Mouse (Mus musculus) left cerebral cortex, postnatal 25 days (tissue): ENCODE results near the gene Actr8. TPM values are rescaled to one million over a fixed set of nuclear protein-coding genes. Genes with fewer than 3 reads are reported as not detected.

ENCODE experiments used
- DNase-seq, 2 experiments: peaks; one replicate each; pipeline ENCODE4 v3.0.0; 2022; ENCODE audit warnings: low spot score in 2 of 2, mixed read lengths in 1 of 2
- intact Hi-C: fragments of 180-260 bp; cut with DNase I; formaldehyde crosslinking; loops from one replicate; pipeline ENCODE4 v1.15.1; 2025
- total RNA-seq, 2 experiments: library from RNA; stranded (reverse); gene quantifications; 2 replicates each; pipeline ENCODE4 v1.2.3; 2021

The Actr8 gene
- total RNA-seq = 10 to 100 TPM; 71.0 to 81.6 TPM

DNA sequence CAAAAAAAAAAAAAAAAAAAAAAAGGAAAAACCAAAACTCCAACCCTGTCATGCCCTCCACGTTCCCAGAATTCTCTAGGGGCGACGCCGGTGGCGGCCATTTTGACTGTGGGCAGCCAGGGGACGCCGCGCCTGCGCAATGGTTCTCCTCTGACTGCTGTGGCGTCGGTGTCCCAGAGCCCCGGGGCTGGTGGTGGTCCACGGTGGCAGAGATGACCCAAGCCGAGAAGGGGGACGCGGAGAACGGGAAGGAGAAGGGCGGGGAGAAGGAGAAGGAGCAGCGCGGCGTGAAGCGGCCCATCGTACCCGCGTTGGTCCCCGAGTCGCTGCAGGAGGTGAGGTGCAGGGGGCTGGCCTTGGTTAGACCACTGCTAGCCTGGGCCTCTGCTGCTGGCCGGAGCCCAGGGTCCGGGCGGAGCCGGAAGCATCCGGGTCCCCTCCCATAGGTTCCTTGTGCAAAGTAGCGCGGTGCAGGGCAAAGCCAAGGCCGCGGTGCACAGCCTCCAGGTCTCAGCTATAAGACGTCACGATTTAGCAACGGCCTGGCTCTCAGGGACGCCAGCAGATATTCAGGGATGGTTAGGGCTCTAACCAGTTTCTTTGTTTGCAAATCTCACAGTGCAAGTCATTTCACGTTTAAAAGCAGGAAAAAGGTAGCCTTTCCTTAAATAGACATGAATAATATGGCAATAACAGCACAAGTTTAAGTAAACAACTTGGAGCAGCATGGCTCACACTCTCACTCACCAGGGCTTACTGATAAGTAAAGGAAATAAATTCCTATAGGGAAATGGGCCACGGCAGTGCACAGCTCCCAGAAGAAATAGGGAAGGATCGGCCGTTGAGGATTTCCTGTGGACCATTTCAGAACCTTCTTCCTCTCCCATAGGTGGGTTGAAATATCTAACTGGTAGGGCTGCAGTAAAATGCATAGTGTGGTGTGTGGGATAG, at the start of gene Actr8:
Actr8 (plus strand) TSS at position 84 of the 951 bp plus-strand sequence.
- DNase-seq = peak; percentile 91 to 93
- intact Hi-C loops = no loop called here

DNA sequence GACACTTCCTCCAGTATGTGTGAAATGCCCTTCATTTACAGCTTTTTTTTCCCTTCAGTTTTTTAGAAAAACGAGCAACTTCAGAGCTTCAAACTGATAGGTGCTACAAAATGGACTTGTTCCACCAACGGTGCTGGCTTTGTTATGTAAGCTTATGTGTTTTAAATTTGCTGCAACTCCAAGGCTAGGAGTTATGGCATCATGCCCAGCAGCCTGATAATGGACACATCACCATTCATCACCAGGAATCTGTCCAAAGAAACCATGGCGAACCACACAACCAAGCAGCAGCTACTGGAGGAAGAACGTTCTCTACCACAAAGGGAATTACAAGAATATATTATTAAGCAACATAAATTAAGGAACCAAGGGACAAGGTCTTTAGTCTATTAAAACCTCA, 49.2 kb upstream of the Actr8 start:
- peak in 1 of 2 experiments; percentile 17 for DNase-seq
- intact Hi-C loops = no loop called here

DNA sequence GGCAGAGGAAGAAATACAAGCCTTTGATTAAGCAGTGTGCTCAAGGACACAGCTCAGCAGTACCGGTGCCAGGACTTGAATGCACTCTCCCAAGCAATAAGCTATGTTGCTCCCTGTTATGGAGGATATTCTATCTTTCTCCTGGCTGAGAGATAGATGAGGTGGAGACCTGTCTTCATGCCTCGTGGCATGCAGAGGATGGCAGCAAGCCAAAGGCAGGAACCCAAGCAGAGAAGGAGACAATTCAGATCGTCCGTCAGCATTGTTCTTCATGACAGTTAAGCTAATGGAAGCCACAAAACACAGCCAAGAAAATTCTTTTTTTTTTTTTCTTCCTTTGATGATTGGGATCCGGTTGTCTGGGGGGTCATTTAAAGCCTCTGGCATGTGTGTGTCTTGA, 42.6 kb upstream of the Actr8 start:
- intact Hi-C loops = loop anchor here (5.0 kb wide), 1 partner anchor 53 kb away; no protein-coding TSS in a partner anchor
- DNase-seq = no peak

DNA sequence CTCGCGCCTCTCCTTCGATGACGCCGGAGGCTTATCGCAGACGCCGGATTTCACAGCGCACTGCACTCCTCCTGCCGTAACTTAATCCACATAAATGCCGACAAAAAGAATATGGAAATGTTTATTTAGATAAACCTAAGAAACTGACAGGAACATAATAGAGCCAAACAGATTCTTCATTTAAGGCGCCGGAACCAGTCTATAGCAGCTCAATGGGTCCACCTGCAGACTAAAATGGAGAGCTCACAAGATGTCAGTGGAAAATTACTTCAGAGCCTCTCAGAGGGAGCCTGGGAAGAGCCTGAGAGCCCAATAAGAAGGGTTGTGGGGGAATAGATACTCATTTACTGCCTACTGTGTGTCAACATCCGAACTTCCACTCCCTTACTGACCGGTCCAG, 40.7 kb upstream of the Actr8 start:
- DNase-seq = peak; percentile 52 to 82
- intact Hi-C loops = loop anchor here (2.0 to 5.0 kb wide), 3 partner anchors 55 to 215 kb away; no protein-coding TSS in a partner anchor

DNA sequence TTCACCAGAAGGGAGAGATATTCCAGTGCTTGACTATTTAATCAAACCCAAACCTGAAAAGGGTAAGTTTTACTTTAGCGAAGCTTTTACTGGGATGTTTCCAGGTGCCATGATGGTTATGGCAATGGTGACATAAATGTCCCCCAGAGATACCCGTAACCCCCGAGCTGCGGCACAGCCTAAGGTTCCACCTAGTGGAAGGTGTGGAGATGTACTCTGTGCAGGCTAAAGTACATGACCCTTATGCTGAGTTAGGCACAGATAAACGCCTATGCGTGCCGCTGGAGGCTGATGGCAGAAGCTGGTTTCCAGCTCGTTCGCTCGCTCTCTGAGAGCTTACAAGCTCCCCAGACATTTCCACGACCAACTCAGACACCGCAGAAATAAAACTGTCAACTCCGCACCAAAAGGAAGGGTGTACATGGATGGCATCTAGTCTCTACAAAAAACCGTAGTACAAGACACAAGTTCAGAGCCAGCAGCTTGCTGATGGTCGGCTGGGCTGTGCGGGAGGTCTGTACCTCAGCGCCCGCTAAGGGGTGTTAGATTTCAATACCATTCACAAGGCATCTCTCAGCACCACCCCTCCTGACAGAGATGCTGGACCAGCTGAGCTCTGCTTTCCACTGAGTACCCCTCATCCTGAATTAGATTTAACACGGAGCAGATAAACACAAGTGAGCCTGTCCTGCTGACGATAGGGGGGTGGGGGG, 38.4 kb upstream of the Actr8 start:
- intact Hi-C loops = loop anchor here (5.0 to 10.0 kb wide), 4 partner anchors 57 to 497 kb away; no protein-coding TSS in a partner anchor

DNA sequence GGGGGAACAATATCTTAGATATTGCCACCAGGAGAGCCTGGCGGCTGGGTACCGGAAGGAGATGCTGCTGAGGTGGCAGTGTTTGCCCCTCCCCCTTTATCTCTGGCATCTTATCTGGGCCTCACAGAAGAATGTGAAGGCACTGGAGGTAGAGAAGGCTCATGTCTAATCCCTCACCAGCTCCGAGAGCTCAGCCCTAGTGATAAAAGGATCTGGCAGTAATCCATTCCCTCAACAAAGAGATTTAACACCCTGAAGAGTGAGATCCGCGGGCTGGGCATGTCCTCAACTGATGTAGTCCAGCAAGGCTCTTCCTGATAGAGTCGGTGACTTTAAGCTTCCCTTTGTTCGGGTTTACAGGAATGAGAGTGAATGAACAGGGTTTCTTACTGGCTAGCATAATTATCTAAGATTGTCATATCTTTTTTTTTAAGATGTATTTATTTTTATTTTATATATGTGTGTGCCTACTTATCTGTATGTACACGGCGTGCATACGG, 37.8 kb upstream of the Actr8 start:
- DNase-seq = no peak
- intact Hi-C loops = loop anchor here (5.0 to 10.0 kb wide), 3 partner anchors 293 to 498 kb away; no protein-coding TSS in a partner anchor

More for the DNA sequence above, 38.4 kb upstream of the Actr8 start:
- no peak for DNase-seq

DNA sequence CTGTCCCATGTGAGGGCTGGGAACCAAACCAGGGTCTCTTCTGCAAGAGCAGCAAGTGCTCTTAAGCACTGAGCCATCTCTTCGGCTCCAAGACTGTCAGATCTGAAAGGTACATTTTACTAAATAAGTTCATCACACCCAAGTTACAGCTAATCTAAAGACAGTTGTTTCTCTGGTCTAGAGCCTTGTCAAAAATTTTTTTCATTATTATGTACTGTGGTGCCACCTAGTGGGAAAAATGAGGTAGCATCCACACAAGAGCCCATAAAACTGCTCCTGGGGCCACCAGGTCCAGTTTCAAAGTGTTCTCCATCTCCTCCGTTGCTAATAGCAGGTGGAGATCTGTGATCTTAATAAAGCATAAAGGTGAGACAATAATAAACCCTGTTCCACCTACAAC, 37.3 kb upstream of the Actr8 start:
- DNase-seq = peak; percentile 65 to 74
- intact Hi-C loops = loop anchor here (5.0 to 10.0 kb wide), 3 partner anchors 294 to 499 kb away; no protein-coding TSS in a partner anchor

DNA sequence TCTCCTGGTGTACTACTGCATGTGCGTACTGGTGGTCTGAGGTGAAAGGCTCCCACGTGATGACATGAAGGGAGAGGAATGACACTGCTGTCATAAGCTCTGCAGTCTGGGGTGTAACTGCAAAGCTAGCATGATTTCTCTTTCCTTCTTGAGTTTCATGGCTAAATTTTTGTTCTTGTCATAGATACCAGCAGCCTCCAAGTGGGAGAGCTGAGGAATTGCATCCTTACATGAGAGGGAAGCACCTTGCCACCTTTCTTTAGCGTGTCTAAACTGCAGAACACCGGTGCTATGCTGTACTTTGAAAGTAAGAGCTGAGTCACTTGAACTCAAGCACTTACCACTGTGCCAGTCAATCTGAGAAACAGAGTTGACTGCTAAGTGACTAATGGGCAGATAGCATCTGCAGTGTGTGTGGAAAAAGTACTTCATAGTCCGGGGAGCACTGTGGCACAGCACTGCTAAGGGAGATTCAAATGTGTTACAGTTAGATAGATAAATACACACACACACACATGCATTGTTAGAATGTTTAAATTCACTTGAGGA, 31.3 kb upstream of the Actr8 start:
- intact Hi-C loops = loop anchor here (10.0 kb wide), 1 partner anchor 392 kb away; no protein-coding TSS in a partner anchor
- DNase-seq = no peak

DNA sequence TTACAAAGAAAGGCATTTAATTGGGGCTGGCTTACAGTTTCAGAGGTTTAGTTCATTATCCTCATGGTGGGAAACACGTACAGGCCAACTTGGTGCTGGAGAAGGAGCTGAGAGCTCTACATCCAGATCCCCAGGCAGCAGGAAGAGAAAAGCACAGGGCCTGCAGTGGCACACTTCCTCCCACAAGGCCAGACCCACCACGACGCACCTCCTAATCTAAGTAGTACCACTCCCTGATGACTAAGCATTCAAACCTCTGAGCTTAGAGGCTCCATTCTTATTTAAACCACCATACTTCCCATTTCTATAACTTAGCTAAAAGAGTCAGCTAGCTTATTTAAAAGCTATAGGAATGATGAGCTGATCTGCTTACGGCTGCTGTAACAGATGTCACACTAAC, 27.3 kb upstream of the Actr8 start:
- DNase-seq = no peak
- intact Hi-C loops = no loop called here

DNA sequence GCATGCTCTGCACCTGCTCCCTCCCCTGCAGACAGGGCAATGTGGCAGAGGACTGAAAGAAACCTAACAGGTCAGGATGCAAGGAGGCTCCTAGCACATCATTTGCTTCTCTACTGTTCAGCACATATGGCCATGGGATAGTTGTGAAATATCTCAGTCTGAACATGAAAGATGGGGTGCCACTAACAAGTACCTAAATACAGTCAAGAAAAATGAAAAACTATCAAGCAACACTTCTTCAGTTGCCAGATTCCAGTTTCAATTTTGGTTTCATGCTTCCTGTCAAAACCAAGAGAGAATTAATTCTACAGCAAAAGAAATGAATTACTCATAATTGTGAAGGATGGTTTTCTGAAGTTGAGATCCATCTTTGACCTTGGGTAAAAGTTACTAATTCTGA, 20.7 kb upstream of the Actr8 start:
- intact Hi-C loops = no loop called here
- peak in 1 of 2 experiments; percentile 64 for DNase-seq

DNA sequence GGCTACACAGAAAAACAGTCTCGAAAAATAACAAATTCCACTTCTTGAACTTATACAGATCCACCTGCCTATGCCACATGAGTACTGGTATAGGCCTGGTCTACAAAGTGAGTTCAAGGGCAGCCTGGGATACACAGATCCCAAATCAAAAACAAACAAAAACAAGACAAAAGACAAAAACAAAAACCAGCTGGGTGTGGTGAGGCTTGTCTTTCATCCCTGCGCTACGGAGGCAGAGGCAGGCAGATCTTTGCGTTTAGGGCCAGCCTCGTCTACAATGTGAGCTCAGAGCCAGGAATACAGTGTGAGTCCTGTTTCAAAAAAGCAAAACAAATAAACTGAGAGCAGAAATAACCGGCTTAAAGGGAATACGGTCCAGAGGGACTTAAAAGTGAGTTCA, 10.5 kb upstream of the Actr8 start:
- no peak for DNase-seq
- intact Hi-C loops = no loop called here

DNA sequence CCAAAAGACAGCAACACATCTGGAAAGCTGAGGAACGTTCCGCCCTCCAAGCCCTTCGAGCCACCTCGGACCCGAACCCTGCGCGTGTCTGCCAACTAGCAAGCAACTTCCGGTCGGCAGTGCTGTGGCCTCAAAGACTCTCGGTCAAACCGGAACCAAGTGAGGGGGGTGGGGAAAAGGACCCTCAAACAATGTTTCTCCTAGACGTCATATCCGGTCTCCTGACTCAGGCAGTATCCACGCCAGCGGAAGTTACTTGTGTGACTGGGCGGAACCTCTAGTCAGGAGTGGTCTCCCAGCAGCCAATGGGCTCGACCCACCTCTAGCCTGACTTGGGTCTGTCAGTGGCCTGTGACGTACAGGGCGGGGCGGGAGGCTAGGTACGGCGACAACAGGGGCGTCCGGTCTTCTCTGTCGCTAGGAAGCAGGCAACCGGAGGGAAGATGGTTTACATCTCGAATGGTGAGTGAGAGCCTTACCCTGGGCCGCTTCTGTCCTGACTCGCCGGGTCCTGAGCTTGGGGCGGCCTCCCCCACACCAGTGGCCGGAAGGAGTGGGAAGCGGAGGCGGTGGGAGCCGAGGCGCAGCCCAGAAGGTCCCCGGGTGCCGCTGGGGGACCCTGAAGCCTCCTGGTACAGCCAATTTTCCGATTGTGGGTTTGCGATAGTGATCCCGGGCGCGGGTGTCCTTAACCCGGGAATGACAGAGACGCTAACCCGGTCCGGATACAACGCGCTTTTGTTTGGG, 9.9 kb upstream of the Actr8 start, which contains the start of gene Selenok:
Selenok (plus strand) TSS at position 234 of the 747 bp plus-strand sequence.
- intact Hi-C loops = no loop called here

DNA sequence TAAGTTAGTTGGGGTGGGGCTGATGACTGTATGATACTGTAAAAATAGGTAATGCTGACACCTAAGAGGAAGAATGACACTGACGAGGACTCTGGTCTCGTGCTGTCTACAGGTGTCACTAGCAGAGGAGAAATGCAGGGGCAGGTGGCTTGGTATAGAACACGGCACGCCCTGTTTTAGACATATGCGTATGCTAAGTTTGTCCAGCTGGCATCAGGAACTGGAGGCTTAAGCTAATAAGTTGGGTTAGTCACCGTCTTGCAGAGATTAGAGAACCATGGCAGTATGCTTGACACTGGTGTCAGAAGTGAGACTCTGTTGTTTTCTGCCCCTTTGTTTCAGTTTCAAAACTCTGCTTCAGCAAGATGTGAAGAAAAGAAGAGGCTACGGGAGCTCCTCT, 6.7 kb upstream of the Actr8 start:
- no peak for DNase-seq
- intact Hi-C loops = no loop called here

More for the DNA sequence above, 9.9 kb upstream of the Actr8 start, which contains the start of gene Selenok:
- DNase-seq = peak; percentile 96 to 100

DNA sequence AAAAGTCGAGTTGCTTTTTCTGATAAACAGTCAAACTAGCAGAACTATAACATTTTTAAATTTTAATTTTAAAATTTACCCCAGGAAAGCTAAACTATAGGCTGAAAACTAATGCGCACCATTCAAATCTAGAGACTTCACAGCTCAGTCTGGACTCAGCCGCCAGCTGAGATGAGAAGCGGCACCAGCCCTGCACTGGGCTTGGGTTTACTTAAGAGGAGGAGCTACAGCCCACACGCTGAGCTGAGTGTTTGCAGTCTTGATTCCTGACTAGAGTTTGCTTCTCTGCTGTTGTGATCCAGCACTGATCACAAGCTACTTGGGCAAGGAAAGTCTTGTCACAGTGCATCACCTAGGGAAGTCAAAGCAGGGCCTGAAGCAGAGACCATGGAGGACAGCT, 6.1 kb upstream of the Actr8 start:
- DNase-seq = no peak
- intact Hi-C loops = no loop called here

DNA sequence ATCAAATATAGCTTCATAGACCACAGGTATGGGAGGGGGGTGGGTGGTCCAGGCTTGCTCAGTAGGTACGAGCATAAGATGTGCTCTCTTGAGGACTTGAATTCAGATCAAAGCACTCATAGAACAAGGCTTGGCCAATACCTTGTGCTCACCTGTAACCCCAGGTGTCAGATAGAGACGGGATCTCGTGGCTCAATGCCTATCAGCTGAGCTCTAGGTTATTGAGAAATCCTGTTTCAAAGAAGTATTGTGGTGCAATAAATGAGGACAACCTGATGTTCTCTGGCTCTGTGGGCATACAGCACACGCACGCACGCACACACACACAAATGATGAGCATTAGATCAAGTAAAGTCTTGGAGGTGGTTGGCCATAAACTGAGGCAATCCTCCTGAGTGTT, 1.2 kb upstream of the Actr8 start:
- intact Hi-C loops = no loop called here
- no peak for DNase-seq

DNA sequence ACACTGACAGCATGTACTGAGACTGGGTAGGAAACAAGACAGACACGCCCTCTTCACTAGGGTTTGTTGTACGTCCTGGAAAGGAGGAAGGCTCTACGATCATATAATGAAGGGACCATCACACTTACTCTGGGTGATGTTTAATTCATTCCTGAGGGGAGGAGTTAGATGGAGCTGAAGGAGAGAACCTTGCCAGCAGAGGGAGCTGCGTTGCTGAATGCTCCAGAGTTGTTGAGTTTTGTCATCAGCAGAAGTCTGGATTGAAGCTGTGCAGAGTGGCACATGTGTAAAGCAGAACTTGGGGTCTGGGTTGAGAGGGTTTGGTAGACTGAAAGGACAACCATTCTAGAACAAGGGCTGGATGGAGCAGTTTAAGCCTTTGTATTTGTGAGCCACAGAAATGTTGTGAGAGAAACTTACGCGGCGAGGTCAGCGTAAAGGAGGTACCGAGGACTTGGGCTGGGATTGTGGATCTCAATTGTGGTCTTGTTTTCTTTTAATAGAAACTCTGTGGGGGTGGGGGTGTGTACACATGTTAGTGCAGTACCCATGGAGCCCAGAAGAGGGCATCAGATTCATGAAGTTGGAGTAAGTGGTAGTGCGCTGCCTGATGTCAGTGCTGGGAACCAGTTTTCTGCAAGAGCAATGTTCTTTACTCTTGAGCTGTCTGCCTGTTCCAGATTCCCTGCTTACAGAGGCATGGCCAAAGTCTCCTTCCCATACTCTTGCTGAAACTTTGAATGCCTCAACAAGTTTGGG, 2.5 kb downstream of the Actr8 start:
- no peak for DNase-seq
- intact Hi-C loops = loop anchor here (10.0 kb wide), 3 partner anchors 504 to 694 kb away; no protein-coding TSS in a partner anchor

DNA sequence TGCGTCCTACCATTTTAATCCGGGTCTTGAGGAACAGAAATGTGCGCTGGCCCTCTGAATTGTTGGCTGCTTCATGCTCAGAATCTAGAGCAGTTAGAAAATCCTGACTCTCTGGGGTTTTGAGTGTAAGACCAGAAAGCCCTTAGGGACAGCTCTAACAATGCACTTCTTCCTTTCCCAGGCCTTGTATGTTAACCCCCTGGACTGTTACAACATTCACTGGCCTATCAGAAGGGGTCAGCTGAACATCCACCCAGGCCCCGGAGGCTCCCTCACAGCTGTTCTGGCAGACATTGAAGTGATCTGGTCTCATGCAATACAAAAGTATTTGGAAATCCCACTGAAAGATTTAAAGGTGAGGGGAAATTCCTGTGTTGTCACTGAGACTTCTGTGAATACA, 8.0 kb downstream of the Actr8 start:
- intact Hi-C loops = loop anchor here (10.0 kb wide), 3 partner anchors 499 to 689 kb away; no protein-coding TSS in a partner anchor
- DNase-seq = no peak

DNA sequence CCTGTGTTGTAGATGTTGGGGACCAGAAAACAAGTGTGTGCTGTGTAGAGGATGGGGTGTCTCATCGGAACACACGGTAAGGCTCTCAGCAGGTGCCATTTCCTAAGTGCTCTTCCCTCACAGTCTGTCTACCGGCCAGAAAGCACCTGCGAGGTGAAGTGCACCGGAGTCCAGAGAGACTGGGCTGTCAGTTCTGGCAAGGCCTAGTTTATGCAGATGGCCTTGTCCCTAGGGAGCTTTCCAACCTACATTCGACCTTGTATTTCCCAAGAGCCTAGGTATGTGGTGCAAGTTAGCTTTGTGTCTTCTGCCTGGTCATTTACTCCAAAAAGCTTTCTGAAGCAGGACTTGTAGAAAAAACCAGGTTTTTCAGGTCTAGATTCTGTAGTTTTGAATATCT, 9.1 kb downstream of the Actr8 start:
- no peak for DNase-seq
- intact Hi-C loops = loop anchor here (10.0 kb wide), 3 partner anchors 498 to 688 kb away; no protein-coding TSS in a partner anchor
